Mouse (Mus musculus) embryonic stem cell, embryonic (primary cell): ENCODE data around the gene Atp6v0e.

Experiments
- CTCF ChIA-PET, 4 experiments: fragments of 300-600 bp in 2 of 4; fragments of 350-600 bp in 2 of 4; sonication (Branson Sonifier 250); formaldehyde crosslinking; loops; one replicate each; lab custom pipeline; 2022; ENCODE audit warnings: inconsistent platforms in 2 of 4; lab: Charles Lee
- POLR2A ChIA-PET, 4 experiments: fragments of 300-600 bp in 2 of 4; fragments of 350-600 bp in 2 of 4; sonication (Branson Sonifier 250); formaldehyde crosslinking; loops; one replicate each; lab custom pipeline; 2022; ENCODE audit warnings: antibody characterized with exemption in 4 of 4, inconsistent platforms in 1 of 4; lab: Charles Lee

Gene Atp6v0e

DNA sequence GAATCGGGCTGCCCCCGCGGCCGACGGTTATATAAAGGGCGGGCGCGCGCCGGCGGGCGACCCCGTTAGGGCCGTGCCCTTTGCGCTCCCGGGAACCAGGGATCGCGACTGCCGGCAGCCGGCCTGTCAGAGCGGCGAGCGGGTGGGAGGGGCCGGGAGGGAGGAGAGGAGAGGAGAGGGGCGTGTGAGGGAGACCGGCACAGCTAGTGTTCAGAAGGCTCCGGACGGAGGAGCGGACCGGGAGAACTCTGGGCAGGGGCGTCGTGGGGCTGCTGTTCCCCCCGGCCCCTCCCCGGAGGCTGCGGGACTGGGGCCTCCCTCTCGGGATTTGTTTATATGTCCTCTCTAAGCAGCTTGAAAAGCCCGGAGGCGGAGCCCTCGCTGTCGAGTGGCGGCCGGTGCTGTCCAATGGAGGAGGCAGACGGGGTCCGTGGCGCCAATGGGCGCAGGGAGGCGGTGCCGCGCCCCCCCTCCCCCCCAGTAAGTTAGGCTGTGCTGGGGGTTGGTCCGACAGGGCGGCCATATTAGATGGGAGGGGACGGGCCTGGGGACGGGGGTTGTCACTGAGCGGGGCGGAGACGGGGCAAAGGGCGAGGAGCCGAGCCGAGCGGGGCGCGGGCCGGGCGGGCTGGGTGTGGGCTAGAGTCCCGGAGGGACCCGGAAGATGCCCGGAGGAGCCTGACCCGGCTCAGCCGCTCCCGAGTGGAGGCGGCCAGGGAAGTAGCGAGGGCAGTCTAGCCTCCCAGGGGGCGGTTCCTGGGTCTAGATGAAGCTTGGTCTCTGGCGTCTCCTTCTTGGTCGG lies 53.1 kb downstream of the Atp6v0e start:
- POLR2A ChIA-PET = interaction anchor here (0.5 to 3.9 kb wide), 70 partner anchors 8 to 795 kb away, joined by 3 to 55 read pairs (median 4); partner anchors contain the start of genes Atp6v0e (in 3 of the 4), Bnip1 (in 1 of the 4), Cuta (in 1 of the 4) and Luc7l (in 1 of the 4)
- CTCF ChIA-PET = interaction anchor here in 2 of 4 experiments (1.0 to 1.7 kb wide), 4 partner anchors 53 to 675 kb away, joined by 3 to 7 read pairs (median 4); partner anchors contain the start of gene Atp6v0e (in 2 of the 2)

DNA sequence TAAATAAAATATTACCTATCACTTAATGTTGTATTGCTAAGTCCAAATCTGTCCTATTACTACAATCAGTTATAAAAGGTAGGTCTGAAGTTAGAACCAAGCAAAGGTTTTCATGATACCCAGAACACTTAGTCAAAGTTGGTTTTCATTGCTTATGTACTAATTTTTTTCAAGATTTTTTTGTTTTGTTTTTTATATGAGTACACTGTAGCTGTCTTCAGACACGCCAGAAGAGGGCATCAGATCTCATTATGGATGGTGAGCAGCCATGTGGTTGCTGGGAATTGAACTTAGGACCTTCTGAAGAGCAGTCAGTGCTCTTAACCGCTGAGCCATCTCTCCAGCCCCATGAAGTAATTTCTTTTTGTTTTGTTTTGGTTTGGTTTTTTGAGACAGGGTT lies 54.8 kb downstream of the Atp6v0e start:
- CTCF ChIA-PET = interaction anchor here in 3 of 4 experiments (0.5 to 0.8 kb wide), 4 partner anchors 37 to 807 kb away, joined by 3 to 7 read pairs (median 4); no protein-coding TSS in a partner anchor
- POLR2A ChIA-PET = interaction anchor here in 3 of 4 experiments (0.6 to 3.9 kb wide), 15 partner anchors 9 to 1443 kb away, joined by 3 to 55 read pairs (median 9); partner anchors contain the start of genes Atp6v0e (in 2 of the 3) and Ube2i (in 1 of the 3)

DNA sequence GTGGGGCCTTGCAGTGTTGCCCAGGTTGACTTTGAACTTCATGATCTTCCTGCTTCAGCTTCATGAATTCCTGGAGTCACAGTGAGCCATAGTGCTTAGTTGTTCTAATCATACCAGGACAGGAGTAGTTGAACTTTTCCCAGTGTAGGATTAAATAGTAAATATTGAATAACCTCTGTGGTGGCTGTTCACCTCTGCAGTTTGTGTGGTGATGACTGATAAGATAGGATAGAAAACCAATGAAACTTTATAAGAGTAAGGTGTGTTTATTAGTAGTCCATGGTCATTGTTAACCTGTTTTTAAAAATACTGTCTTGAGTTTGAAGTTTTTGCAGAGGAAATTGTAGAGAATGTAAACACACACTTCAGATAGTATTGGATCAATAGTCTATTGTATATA lies 56.4 kb downstream of the Atp6v0e start:
- POLR2A ChIA-PET = interaction anchor here in 1 of 4 experiments (0.7 to 0.9 kb wide), 2 partner anchors 12 to 211 kb away, joined by 3 read pairs; no protein-coding TSS in a partner anchor
- CTCF ChIA-PET = no interaction called here

DNA sequence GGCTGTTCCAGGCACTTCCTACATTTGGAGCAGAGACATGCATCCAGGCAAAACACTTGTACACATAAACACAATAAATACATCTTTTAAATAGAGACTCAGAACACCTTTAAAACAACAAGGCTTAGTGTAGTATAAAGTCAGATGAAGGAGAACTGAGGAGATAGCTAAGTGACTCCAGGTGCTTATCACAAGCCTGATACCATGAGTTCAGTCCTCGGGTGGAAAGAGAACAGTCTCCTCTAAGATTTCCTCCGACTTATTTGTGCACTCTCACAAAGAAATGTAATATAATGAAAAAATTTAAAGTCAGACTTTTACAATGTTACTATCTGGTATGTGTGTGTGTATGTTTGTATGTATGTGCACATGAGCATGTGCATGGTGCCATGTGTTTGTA lies 58.8 kb downstream of the Atp6v0e start:
- POLR2A ChIA-PET = interaction anchor here in 1 of 4 experiments (0.6 kb wide), 1 partner anchor 192 kb away, joined by 3 read pairs; no protein-coding TSS in a partner anchor
- CTCF ChIA-PET = interaction anchor here in 1 of 4 experiments (0.5 kb wide), 1 partner anchor 47 kb away, joined by 3 read pairs; no protein-coding TSS in a partner anchor

DNA sequence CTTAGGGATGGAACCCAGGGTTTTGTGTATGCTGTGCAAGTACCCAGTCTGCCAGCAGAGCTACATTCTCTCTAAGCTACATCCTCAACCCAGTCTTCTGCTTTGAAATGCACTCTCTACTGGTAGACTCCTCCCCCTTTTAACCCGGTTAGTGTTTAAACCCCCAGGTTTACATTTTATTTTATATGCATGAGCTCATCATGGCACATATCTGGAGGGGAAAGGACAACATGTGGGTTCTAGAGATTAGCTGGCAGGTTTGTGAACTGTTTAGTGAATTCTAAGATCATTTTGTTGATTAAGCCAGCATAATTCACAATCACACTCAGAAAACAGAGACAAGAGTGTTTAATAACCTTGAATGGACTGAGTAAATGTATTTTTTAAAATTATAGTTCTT lies 61.8 kb downstream of the Atp6v0e start:
- ChIA-PET POLR2A (interaction anchor here in 2 of 4 experiments (0.7 to 1.7 kb wide), 2 partner anchors 9 kb away, joined by 3 to 8 read pairs; partner anchors contain the start of gene Crebrf (in 1 of the 2)), CTCF (no interaction called here)

DNA sequence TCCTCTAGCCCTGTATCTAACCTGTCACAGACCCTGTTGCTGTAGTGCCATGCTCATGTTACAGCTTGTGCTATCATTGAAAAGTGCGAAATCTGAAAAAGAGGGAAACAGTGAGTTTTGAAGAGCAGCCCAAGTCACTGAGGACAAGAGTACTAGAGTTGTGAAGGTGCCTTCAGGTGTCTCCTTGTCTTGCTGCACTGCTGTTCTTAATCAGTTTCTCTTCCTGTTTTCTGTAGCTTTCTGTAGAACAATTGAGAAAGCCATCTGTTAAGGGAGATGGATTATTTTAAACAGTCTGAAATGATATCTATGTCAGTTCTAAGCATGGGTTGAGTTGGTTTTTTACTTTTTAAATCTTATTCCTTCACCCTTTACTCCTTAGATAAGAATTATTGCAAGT lies 63.6 kb downstream of the Atp6v0e start:
- CTCF ChIA-PET = interaction anchor here in 1 of 4 experiments (0.8 kb wide), 1 partner anchor 68 kb away, joined by 3 read pairs; no protein-coding TSS in a partner anchor
- POLR2A ChIA-PET = interaction anchor here in 2 of 4 experiments (0.6 to 1.9 kb wide), 5 partner anchors 10 to 262 kb away, joined by 3 to 9 read pairs (median 4); partner anchors contain the start of gene Crebrf (in 1 of the 2)

DNA sequence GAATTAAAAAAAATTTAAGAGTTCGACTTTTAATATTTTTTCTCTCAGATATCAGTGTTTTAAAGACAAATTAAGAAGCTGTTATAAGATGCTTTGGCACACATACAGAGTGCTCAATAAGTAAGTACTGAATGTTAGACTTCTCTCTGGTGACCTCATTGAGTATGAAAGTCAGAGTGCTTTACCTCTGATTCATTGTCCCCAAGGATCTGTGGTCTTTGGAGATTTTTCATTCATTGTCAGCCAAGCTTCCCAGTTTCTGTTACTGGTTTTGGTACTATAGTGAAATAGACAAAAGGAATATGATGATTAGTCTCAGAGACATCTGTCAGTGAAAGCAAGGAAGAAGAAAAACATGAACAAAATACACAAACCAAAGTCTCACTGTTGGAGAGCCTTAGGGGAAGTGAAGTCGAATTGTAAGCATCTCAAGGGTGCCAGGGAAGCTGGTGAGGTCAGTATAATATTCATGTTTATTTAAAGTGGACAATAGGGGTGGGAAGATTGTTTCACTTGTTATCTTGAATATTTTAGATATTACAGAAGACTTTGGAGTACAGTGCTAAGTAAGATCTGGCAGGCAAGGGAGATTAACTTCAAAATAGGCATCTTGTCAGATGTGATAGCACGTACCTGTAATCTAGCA lies 64.2 kb downstream of the Atp6v0e start:
- ChIA-PET CTCF (no interaction called here), POLR2A (interaction anchor here in 1 of 4 experiments (0.5 to 1.9 kb wide), 3 partner anchors 11 to 322 kb away, joined by 3 to 9 read pairs (median 6); partner anchors contain the start of gene Crebrf)

DNA sequence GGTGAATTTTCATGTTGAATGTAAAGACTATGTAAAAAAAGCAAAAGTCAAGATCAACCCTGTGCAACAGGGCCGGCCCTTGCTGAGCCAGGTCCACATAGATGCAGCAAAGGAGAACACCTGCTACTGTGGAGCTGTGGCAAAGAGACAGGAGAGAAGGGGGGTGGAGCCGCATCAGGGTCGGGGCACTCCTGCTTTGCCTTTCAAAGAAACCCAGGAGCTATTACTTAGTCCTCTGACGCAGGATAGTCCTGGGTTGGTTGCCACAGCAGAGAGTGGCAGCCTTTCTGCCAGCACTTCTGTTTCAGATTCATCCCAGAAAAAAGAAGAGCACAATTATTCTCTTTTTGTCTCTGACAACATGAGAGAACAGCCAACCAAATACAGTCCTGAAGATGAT lies 79.5 kb downstream of the Atp6v0e start:
- ChIA-PET POLR2A (interaction anchor here in 2 of 4 experiments (0.7 to 1.5 kb wide), 4 partner anchors 10 to 36 kb away, joined by 3 to 5 read pairs (median 3); no protein-coding TSS in a partner anchor), CTCF (interaction anchor here in 1 of 4 experiments (1.3 kb wide), 1 partner anchor 80 kb away, joined by 3 read pairs; the partner anchor contains the start of gene Atp6v0e)

DNA sequence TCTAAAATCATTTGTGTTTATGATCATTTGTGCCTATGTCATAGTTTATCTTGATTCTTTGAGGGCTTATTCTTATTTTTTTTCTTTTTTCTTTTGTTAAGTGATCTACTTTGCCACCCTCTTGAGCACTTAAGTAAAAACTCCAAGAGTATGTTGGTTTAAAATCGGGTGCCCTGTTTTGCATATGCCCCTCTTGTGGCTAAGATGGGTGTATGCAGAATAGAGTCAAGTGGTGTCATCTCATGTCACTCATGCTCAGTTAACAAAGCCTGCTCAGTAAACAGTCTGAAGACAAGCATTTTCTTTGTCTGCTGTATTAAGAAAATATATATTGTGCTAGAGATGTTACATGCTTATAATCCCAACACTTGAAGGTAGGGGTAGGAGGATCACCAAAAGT lies 80.3 kb downstream of the Atp6v0e start:
- POLR2A ChIA-PET = interaction anchor here in 1 of 4 experiments (0.9 kb wide), 2 partner anchors 11 to 17 kb away, joined by 3 read pairs; no protein-coding TSS in a partner anchor
- CTCF ChIA-PET = no interaction called here
